Mouse (Mus musculus) hindbrain, embryonic 12.5 days (tissue): ENCODE data around the gene 2310034C09Rik. TPM values are rescaled to one million over a fixed set of nuclear protein-coding genes. Genes with fewer than 3 reads are reported as not detected.
"Not testable (repeated sequence)": the region's sequence is repeated elsewhere in the genome, so short reads cannot be mapped to it uniquely, and the experiment has no call there.

ENCODE experiments used
- ATAC-seq: fragments of 200-750 bp; cut with Nextera tagmentation; 2 replicates; pipeline ENCODE4 v1.8.0; 2017; ENCODE audit warnings: moderate TSS enrichment; ENCODE audit not compliant: low FRiP score
- H3K27ac ChIP-seq: fragments of 300-500 bp; sonication (generic); 2 replicates; pipeline ENCODE4 v1.5.1; 2016; ENCODE audit warnings: mild to moderate bottlenecking
- H3K27me3 ChIP-seq: fragments of 300-500 bp; sonication (generic); 2 replicates; pipeline ENCODE4 v1.6.1; 2016; ENCODE audit warnings: mild to moderate bottlenecking
- H3K36me3 ChIP-seq: fragments of 300-500 bp; sonication (generic); 2 replicates; pipeline ENCODE4 v1.6.1; 2016; ENCODE audit warnings: mild to moderate bottlenecking
- H3K4me1 ChIP-seq: fragments of 300-500 bp; sonication (generic); 2 replicates; pipeline ENCODE4 v1.6.1; 2016
- H3K4me2 ChIP-seq: fragments of 300-500 bp; sonication (generic); replicated peaks from 2 replicates; pipeline ENCODE4 v1.6.1; 2016; ENCODE audit warnings: mild to moderate bottlenecking
- H3K4me3 ChIP-seq: fragments of 300-500 bp; sonication (generic); 2 replicates; pipeline ENCODE4 v1.5.1; 2016; ENCODE audit warnings: mild to moderate bottlenecking
- H3K9ac ChIP-seq: fragments of 300-500 bp; sonication (generic); 2 replicates; pipeline ENCODE4 v1.6.1; 2016; ENCODE audit warnings: mild to moderate bottlenecking, moderate library complexity
- H3K9me3 ChIP-seq: fragments of 300-500 bp; sonication (generic); replicated peaks from 2 replicates; pipeline ENCODE4 v1.6.1; 2016; ENCODE audit warnings: mild to moderate bottlenecking
- WGBS: fragments of 180-500 bp; shearing (Covaris S2); methylation state at CpG from one replicate; pipeline ENCODE4 v1.1.7; 2016; 5-methylcytosine and 5-hydroxymethylcytosine counted together
- polyA plus RNA-seq: library from polyadenylated mRNA; unstranded; fragments of >200 nt; fragmentation: Nextera tagmentation; extraction: Ambion mirVana; gene quantifications from 2 replicates; pipeline ENCODE4 v1.2.1, GENCODE M21; 2016

The 2310034C09Rik gene
- not detected in 2 replicates for polyA plus RNA-seq

GRCm38 (mm10) chr16:88758547-88758946 is at the start of gene 2310034C09Rik:
Gene 2310034C09Rik (plus strand): TSS chr16:88758847.
- not testable (repeated sequence) for H3K36me3 ChIP-seq, H3K27me3 ChIP-seq, H3K4me3 ChIP-seq, H3K9ac ChIP-seq, H3K27ac ChIP-seq, ATAC-seq, H3K4me2 ChIP-seq, H3K4me1 ChIP-seq, H3K9me3 ChIP-seq
- WGBS = 92% methylated on average over 3 of the region's 3 CpGs

- H3K9ac ChIP-seq = no peak overlapping the region
- no peaks in the 10 kb centered on the region for H3K27me3 ChIP-seq
- ATAC-seq = no peak
- H3K4me3 ChIP-seq = no peak overlapping the region
- H3K4me2 ChIP-seq = no peak overlapping the region
- H3K27ac ChIP-seq = no peak overlapping the region
- WGBS = 67% methylated on average over 4 of the region's 4 CpGs
- H3K9me3 ChIP-seq = no peaks in the 10 kb centered on the region
- H3K4me1 ChIP-seq = no peaks in the 10 kb centered on the region
- no peaks in the 10 kb centered on the region for H3K36me3 ChIP-seq
Observed at GRCm38 (mm10) chr16:88710757-88711156, 47.9 kb upstream of the 2310034C09Rik start.

GRCm38 (mm10) chr16:88711245-88711644 is 47.4 kb upstream of the 2310034C09Rik start:
- ATAC-seq = no peak
- Histone ChIP-seq H3K4me3 (no peak overlapping the region), H3K36me3 (no peaks in the 10 kb centered on the region), H3K27me3 (no peaks in the 10 kb centered on the region), H3K9ac (no peak overlapping the region), H3K27ac (no peak overlapping the region), H3K9me3 (no peaks in the 10 kb centered on the region), H3K4me1 (no peaks in the 10 kb centered on the region), H3K4me2 (no peak overlapping the region)
- WGBS = 82% methylated on average over 6 of the region's 6 CpGs

- no peak overlapping the region for H3K9ac ChIP-seq
- H3K27me3 ChIP-seq = no peaks in the 10 kb centered on the region
- no peak overlapping the region for H3K4me2 ChIP-seq
- no peaks in the 10 kb centered on the region for H3K4me1 ChIP-seq
- H3K36me3 ChIP-seq = no peaks in the 10 kb centered on the region
- ATAC-seq = no peak
- H3K27ac ChIP-seq = no peak overlapping the region
- H3K4me3 ChIP-seq = no peak overlapping the region
- no peaks in the 10 kb centered on the region for H3K9me3 ChIP-seq
Observed at GRCm38 (mm10) chr16:88716549-88716948, 42.1 kb upstream of the 2310034C09Rik start.

- H3K27me3 ChIP-seq = no peaks in the 10 kb centered on the region
- ATAC-seq = no peak
- no peaks in the 10 kb centered on the region for H3K9me3 ChIP-seq
- no peaks in the 10 kb centered on the region for H3K4me1 ChIP-seq
- H3K27ac ChIP-seq = no peak overlapping the region
- no peak overlapping the region for H3K4me2 ChIP-seq
- no peaks in the 10 kb centered on the region for H3K36me3 ChIP-seq
- no peak overlapping the region for H3K4me3 ChIP-seq
- WGBS = 12% methylated on average over 1 of the region's 1 CpGs
- H3K9ac ChIP-seq = no peak overlapping the region
Observed at GRCm38 (mm10) chr16:88720031-88720430, 38.6 kb upstream of the 2310034C09Rik start.

- no peak for ATAC-seq
Observed at GRCm38 (mm10) chr16:88728812-88729275, 29.8 kb upstream of the 2310034C09Rik start, which contains the start of gene Krtap13-1. Gene Krtap13-1 (plus strand): TSS chr16:88728862.

GRCm38 (mm10) chr16:88735391-88735790 is 23.3 kb upstream of the 2310034C09Rik start:
- Histone ChIP-seq H3K9me3 (no peaks in the 10 kb centered on the region), H3K4me2 (no peak overlapping the region), H3K27ac (no peak overlapping the region), H3K27me3 (no peaks in the 10 kb centered on the region), H3K9ac (no peak overlapping the region), H3K4me1 (no peaks in the 10 kb centered on the region), H3K36me3 (no peaks in the 10 kb centered on the region), H3K4me3 (no peak overlapping the region)
- 61% methylated on average over 2 of the region's 2 CpGs for WGBS
- ATAC-seq = no peak

More at GRCm38 (mm10) chr16:88728812-88729275, 29.8 kb upstream of the 2310034C09Rik start, which contains the start of gene Krtap13-1:
- Histone ChIP-seq H3K4me2 (no peak within 1 kb of the TSS), H3K4me3 (no peak within 1 kb of the TSS), H3K27me3 (no peaks in the 10 kb centered on the region), H3K9ac (no peak within 1 kb of the TSS), H3K27ac (no peak within 1 kb of the TSS), H3K36me3 (no peaks in the 10 kb centered on the region), H3K4me1 (no peaks in the 10 kb centered on the region), H3K9me3 (no peaks in the 10 kb centered on the region)
- WGBS = 79% methylated on average over 4 of the region's 4 CpGs

- no peak for ATAC-seq
- no peak overlapping the region for H3K9ac ChIP-seq
- no peaks in the 10 kb centered on the region for H3K27me3 ChIP-seq
- H3K9me3 ChIP-seq = no peaks in the 10 kb centered on the region
- no peak overlapping the region for H3K27ac ChIP-seq
- no peaks in the 10 kb centered on the region for H3K36me3 ChIP-seq
- no peak overlapping the region for H3K4me3 ChIP-seq
- no peak overlapping the region for H3K4me2 ChIP-seq
- no peaks in the 10 kb centered on the region for H3K4me1 ChIP-seq
- 88% methylated on average over 4 of the region's 4 CpGs for WGBS
Observed at GRCm38 (mm10) chr16:88744750-88745340, 13.8 kb upstream of the 2310034C09Rik start.

- Histone ChIP-seq H3K27ac (no peak overlapping the region), H3K9me3 (no peaks in the 10 kb centered on the region), H3K36me3 (no peaks in the 10 kb centered on the region), H3K4me1 (no peaks in the 10 kb centered on the region), H3K27me3 (no peaks in the 10 kb centered on the region), H3K9ac (no peak overlapping the region), H3K4me2 (no peak overlapping the region), H3K4me3 (no peak overlapping the region)
- 84% methylated on average over 4 of the region's 4 CpGs for WGBS
- ATAC-seq = no peak
Observed at GRCm38 (mm10) chr16:88747943-88748342, 10.7 kb upstream of the 2310034C09Rik start.

- not testable (repeated sequence) for H3K27ac ChIP-seq, H3K4me2 ChIP-seq, H3K4me3 ChIP-seq, H3K9ac ChIP-seq, H3K9me3 ChIP-seq, H3K4me1 ChIP-seq, ATAC-seq, H3K36me3 ChIP-seq, H3K27me3 ChIP-seq
- 88% methylated on average over 3 of the region's 3 CpGs for WGBS
Observed at GRCm38 (mm10) chr16:88751535-88751934, 7.1 kb upstream of the 2310034C09Rik start, which contains the start of gene Krtap13. Gene Krtap13 (minus strand): TSS chr16:88751635.

- 84% methylated on average over 2 of the region's 2 CpGs for WGBS
- Histone ChIP-seq H3K4me2 (no peak within 1 kb of the TSS), H3K27ac (no peak within 1 kb of the TSS), H3K36me3 (no peaks in the 10 kb centered on the region), H3K9me3 (no peaks in the 10 kb centered on the region), H3K4me3 (no peak within 1 kb of the TSS), H3K9ac (no peak within 1 kb of the TSS), H3K27me3 (no peaks in the 10 kb centered on the region), H3K4me1 (no peaks in the 10 kb centered on the region)
- no peak for ATAC-seq
Observed at GRCm38 (mm10) chr16:88774106-88774505, 15.5 kb downstream of the 2310034C09Rik start, which contains the start of gene 2310057N15Rik. Gene 2310057N15Rik (minus strand): TSS chr16:88774206.

GRCm38 (mm10) chr16:88777596-88777995 is 18.9 kb downstream of the 2310034C09Rik start, which contains the start of gene Gm5965:
Gene Gm5965 (plus strand): TSS chr16:88777896.
- ATAC-seq = no peak
- Histone ChIP-seq H3K36me3 (no peaks in the 10 kb centered on the region), H3K4me3 (no peak within 1 kb of the TSS), H3K4me1 (no peaks in the 10 kb centered on the region), H3K9me3 (no peaks in the 10 kb centered on the region), H3K9ac (no peak within 1 kb of the TSS), H3K4me2 (no peak within 1 kb of the TSS), H3K27me3 (no peaks in the 10 kb centered on the region), H3K27ac (no peak within 1 kb of the TSS)
- WGBS = 91% methylated on average over 6 of the region's 6 CpGs

- Histone ChIP-seq H3K27me3 (no peaks in the 10 kb centered on the region), H3K27ac (no peak overlapping the region), H3K36me3 (no peaks in the 10 kb centered on the region), H3K4me2 (no peak overlapping the region), H3K4me1 (no peaks in the 10 kb centered on the region), H3K9me3 (no peaks in the 10 kb centered on the region), H3K4me3 (no peak overlapping the region), H3K9ac (no peak overlapping the region)
- WGBS = 80% methylated on average over 2 of the region's 2 CpGs
- no peak for ATAC-seq
Observed at GRCm38 (mm10) chr16:88786786-88787185, 28.1 kb downstream of the 2310034C09Rik start.
